Mouse (Mus musculus) spleen, embryonic (tissue): ENCODE measurements around the gene Melk.

Source experiments
- CTCF ChIA-PET: fragments of 350-600 bp; sonication (Branson Sonifier 250); formaldehyde crosslinking; loops from one replicate; lab custom pipeline; 2022; lab: Charles Lee

Gene Melk

GRCm38 (mm10) chr4:44300781-44301750 is at the start of gene Melk:
Gene Melk, plus strand, starts transcription at chr4:44300876.
- CTCF ChIA-PET, result no interaction called here

- CTCF ChIA-PET, result no interaction called here
These were observed 49.2 kb upstream of the Melk start for GRCm38 (mm10) chr4:44251521-44251920.

DNA sequence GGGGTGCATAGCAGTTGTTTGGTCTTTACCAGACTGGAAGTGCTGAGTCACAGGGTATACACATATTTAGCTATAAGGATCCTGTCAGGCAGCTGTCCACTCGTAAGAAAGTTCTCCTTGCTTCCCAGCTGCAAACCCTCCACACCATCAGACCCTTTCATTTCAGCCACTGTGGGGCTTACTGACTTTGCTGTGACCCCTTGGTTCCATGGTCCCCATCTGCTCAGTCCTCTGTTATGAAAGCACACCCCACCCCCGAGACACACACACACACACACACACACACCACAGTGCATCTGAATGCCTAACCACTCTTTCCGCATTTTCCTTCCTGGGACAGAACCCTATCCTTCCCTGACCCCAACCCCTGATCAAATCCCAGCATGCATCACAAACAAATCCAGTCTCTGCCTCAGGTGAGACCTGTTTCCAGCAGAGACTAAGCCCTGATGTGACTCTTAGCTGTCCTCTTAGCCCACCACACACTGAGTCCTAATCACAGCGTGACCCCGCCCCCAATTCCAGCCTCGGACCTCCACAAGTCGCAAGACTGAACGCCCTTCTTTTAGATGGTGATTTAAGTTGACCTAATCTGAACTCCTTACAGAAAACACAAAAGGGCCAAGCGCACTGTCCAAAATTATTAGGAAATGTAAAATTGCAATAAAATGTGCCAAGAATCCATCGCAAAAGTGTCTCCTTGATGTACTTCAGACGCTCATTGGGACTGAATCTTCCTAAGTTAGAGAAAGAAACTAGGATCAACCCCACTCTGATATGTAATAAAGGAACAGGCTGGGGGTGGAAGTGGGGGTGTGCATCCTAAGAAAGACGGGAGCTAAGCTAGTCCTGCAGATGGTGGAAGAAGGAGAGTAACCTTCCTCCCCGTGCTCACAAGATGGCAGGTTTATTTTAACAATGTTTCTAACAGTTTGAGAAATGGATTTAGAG is 48.4 kb upstream of the Melk start:
- CTCF ChIA-PET, result no interaction called here

DNA sequence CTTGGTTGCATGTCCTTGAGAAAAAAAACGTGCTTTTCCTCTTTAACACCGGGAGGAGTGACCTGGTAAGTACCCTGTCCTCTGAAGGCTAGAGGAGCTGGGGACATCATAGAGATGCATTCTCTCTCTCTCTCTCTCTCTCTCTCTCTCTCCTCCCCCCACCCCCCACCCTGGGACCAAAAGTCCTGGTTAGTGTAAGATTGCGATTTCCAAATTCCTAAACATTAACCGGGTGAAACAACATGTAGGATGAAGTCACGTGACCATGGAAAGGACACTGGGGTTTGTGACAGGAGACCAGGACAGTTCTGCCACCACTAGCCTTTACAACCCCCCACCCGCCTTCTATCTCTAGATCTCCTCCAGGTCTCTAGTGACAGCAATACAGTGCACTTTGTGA is 47.5 kb upstream of the Melk start:
- CTCF ChIA-PET, result no interaction called here

DNA sequence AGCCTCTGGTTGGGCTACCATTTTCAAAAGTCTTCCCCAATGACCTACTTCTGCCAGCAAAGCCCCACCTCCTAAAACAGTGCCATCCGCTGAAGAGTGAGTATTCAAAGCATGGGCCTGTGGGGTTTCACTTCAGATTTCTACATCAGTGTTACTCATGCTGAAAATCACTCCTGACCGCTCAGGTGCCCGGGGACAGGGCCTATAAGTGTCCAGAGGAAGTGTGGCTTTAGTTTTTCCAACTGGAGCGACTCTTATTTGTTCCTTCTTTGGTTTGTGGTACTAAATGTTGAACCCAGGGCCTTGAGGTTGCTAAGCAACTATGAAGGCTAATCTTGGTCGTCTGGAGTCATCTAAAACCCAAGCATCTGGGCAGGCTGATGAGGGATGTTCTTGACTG is 46.1 kb upstream of the Melk start:
- CTCF ChIA-PET, result no interaction called here

DNA sequence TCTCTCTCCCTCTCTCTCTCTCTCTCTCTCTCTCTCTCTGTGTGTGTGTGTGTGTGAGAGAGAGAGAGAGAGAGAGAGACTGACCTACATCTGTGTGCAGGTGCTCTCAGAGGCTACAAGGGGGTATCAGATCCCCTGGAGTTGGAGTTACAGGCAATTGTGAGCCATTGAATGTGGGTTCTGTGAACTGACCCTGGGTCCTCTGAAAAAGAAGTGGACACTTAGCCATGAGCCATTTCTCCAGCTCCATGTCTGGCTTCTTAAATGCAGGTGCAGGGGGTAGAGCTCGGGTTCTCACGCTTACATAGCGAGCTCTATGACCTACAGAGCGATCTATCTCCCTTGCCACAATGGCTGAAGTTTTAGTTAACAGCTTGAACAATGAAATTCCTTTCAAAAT is 41.5 kb upstream of the Melk start:
- CTCF ChIA-PET, result interaction anchor here (0.5 to 0.7 kb wide), 2 partner anchors 9 to 26 kb away, joined by 6 to 7 read pairs; no protein-coding TSS in a partner anchor

DNA sequence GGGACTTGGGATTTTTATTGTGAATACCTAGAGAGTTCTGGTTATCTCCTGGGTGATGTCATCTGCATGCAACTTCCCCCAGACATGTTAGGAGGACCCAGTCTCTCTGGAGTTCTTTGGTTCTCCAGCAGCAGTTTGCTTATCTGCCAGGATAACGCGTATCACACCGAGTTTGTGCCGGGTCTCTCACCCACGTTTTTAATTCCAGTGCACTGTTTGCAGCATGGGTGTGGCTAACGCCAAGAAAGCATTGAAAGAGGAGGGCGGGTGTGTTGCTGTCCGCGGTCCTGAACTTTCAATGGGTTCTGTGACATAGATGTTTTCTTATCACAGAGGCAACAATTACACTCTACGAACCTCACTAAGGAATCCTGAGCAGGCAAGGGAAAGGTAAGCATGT is 40.4 kb upstream of the Melk start:
- CTCF ChIA-PET, result no interaction called here

GRCm38 (mm10) chr4:44265500-44265899 is 35.2 kb upstream of the Melk start:
- CTCF ChIA-PET, result no interaction called here

DNA sequence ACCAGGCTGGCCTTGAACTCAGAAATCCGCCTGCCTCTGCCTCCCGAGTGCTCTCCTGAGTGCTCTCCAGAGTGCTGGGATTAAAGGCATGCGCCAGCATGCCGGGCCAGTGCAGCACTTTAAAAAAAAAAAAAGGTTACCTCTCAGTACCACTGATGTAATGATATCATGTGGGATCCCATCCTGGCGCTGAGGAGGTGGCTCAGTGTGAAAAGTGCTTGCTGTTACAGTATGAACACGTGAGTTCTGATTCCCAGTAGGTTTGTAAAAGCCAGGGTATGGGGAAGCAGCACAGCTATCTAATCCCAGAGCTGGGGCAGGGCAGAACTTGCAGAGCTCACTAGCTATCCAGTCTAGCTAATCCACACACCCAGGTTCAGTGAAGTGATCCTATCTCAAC is 33.2 kb upstream of the Melk start:
- CTCF ChIA-PET, result no interaction called here

DNA sequence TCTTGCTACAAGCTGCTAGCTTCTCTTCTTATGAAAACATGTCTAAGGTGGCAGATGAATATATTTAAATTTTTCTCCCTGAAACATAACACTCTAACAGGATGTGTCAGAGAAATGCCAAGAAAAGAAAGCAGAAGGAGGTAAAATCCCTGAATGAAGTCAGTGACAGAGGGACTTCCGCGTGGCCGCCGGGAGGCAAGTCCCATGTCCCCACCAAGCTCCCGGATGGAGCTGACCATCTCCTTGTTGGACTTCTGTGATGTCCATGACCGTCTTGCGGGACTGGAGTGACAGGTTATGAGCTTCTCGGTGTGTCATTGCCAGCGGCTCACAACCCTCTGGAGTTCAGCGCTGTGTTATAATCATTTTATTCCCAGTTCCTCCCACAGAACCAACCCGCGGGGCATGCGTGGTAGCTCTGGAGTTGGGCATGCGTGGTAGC is 31.3 kb upstream of the Melk start:
- CTCF ChIA-PET, result no interaction called here

- CTCF ChIA-PET, result no interaction called here
These were observed 29.5 kb upstream of the Melk start for GRCm38 (mm10) chr4:44271134-44271533.

GRCm38 (mm10) chr4:44281597-44282265 is 18.9 kb upstream of the Melk start:
- CTCF ChIA-PET, result no interaction called here

GRCm38 (mm10) chr4:44292534-44292933 is 8.1 kb upstream of the Melk start:
- CTCF ChIA-PET, result interaction anchor here (0.6 to 1.1 kb wide), 2 partner anchors 117 to 160 kb away, joined by 3 to 4 read pairs; no protein-coding TSS in a partner anchor

DNA sequence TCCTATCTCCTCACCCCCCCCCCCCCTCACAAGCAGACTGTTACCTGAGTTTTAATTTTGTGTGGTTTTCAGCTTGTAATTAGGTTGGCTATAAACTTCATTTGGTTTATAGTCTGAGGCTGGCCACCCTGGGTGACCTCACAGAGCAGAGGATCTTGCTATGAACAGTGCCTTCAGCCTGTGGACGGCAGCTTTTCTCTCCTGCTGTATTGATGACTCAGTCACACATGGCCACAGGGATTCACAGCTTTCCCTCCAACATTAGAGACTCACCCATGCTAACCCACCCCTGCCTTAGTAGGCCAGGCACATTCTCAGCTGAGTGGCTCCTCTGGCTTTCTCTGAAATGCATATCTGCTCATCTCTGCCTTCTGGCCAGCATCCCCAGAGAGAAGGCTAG is 4.8 kb upstream of the Melk start:
- CTCF ChIA-PET, result interaction anchor here (0.8 kb wide), 1 partner anchor 12 kb away, joined by 3 read pairs; no protein-coding TSS in a partner anchor

- CTCF ChIA-PET, result no interaction called here
These were observed 5.9 kb downstream of the Melk start for GRCm38 (mm10) chr4:44306585-44306984.

- CTCF ChIA-PET, result no interaction called here
These were observed 9.8 kb downstream of the Melk start for GRCm38 (mm10) chr4:44310429-44310828.

- CTCF ChIA-PET, result no interaction called here
These were observed 10.2 kb downstream of the Melk start for GRCm38 (mm10) chr4:44310911-44311310.

DNA sequence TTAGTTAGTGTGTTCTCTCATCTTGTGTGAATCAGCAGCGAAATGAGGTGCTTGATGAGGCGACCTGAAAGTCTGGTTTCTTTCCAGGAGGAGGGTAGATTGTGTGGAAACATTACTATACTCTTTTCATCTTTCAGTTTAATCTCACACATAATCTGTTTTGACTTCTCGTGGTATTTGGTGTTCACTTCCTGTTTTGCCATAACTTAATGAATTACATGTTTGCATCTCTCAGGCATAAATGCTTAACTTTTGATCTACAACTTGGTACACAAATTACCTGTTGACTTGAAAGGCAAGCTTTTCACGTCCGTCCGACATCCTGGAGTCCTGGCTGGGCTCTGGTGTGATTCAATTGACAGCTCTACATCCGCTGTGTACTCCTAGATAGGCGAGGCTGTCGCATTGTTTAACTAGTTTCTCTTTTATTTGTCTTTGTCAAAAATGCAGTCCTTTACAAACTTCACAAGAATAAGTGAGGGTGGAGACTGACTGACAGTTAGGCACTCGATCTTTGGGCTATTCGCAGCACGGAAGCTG is 15.7 kb downstream of the Melk start:
- CTCF ChIA-PET, result no interaction called here

- CTCF ChIA-PET, result no interaction called here
These were observed 19.8 kb downstream of the Melk start for GRCm38 (mm10) chr4:44320448-44320847.

DNA sequence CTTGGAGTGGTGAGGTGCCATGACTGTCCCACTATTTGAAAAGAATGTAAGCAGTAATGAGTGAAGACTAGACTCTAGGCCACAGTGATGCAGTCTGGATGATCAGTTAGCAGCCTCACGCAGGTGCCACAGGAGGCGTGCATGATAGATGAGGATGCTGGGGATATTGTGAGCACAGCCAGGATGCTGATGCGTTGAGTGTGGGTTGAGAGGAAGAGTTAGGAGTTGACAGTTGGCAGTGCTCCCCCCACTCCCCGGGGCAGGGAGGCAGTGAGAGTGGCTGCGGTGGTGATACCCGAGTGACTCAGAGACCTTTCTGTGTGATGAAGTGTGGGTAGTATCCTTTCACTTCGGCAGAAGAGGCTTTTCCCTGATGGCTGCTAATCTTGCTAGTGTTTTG is 21.4 kb downstream of the Melk start:
- CTCF ChIA-PET, result no interaction called here

DNA sequence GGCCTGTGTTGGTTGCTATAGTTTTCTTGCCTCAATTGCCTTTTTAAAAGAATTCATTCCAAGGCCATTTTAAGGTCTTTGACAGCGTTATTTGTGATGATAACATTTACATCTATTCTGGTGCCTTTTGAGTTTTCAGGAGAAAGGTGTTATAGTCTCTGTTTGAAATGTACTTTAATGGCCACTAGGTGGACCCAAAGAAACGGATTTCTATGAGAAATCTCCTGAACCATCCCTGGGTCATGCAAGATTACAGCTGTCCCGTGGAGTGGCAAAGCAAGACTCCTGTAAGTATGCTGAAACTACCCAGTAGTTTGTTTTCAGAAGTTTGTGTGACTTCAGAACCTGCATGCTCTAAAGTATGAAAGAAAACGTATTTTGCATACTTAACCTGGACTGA is 24.8 kb downstream of the Melk start:
- CTCF ChIA-PET, result no interaction called here
